Mouse (Mus musculus) testis, adult 2 months (tissue): ENCODE measurements at regions not wholly inside any gene's neighbourhood (a gene's known extent, or its start where the extent isn't known, plus 50 kb on each side); places are given as distances from the start of the nearest gene placed in this dataset.

ENCODE experiments used
- H3K27ac ChIP-seq: fragments of 200-500 bp; 2 replicates; pipeline ENCODE4 v1.5.1; 2012; ENCODE audit warnings: low read depth, low read length; ENCODE audit not compliant: control insufficient read depth, insufficient read depth
- H3K27me3 ChIP-seq: fragments of 200-500 bp; 2 replicates; pipeline ENCODE4 v1.6.1; 2012; ENCODE audit warnings: mild to moderate bottlenecking, low read length, moderate library complexity; ENCODE audit not compliant: control insufficient read depth, insufficient read depth
- H3K36me3 ChIP-seq: fragments of 200-500 bp; 2 replicates; pipeline ENCODE4 v1.6.1; 2012; ENCODE audit warnings: mild to moderate bottlenecking, low read length; ENCODE audit not compliant: control insufficient read depth, insufficient read depth
- H3K4me1 ChIP-seq: fragments of 200-500 bp; 2 replicates; pipeline ENCODE4 v1.6.1; 2012; ENCODE audit warnings: low read length; ENCODE audit not compliant: control insufficient read depth, insufficient read depth
- H3K4me3 ChIP-seq: fragments of 200-500 bp; 2 replicates; pipeline ENCODE4 v1.5.1; 2012; ENCODE audit warnings: low read depth, mild to moderate bottlenecking, low read length, moderate library complexity, mixed read lengths; ENCODE audit not compliant: control insufficient read depth
- CTCF ChIP-seq: fragments of 200-500 bp; IDR thresholded peaks from 2 replicates; pipeline ENCODE4 v1.5.1; 2012; ENCODE audit warnings: low read depth, mild to moderate bottlenecking, inconsistent platforms, low read length, moderate library complexity; ENCODE audit not compliant: control insufficient read depth, insufficient read depth, insufficient replicate concordance
- POLR2A ChIP-seq: fragments of 200-500 bp; IDR thresholded peaks from 2 replicates; pipeline ENCODE4 v1.6.1; 2012; ENCODE audit warnings: low read depth, mild to moderate bottlenecking, inconsistent platforms, low read length, moderate library complexity; ENCODE audit not compliant: control insufficient read depth

DNA sequence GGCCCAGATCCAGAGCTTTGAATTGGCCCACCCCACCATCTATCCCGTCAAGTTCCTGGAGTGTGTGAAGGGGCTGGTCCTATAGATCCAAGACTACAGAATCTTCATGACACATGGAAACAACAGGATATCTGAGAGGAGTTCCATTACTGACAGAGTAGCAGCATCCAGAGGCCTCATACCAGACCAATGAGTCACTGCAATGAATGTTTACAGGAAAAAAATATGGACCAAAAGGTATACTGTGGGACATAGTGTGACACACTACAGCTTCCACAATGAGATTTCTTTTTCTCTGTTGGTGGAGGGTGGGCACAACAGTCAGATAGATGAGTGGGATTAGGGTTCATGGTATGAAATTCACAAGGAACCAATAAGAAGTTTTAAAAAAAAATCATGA, 316.0 kb upstream of the Gm21798 start:
- Histone ChIP-seq H3K4me3 (no peak overlapping the region), H3K36me3 (no peaks in the 10 kb centered on the region), H3K27me3 (no peaks in the 10 kb centered on the region), H3K27ac (no peak overlapping the region), H3K4me1 (no peaks in the 10 kb centered on the region)
- no peak for TF ChIP-seq CTCF
- TF ChIP-seq POLR2A: no peak

DNA sequence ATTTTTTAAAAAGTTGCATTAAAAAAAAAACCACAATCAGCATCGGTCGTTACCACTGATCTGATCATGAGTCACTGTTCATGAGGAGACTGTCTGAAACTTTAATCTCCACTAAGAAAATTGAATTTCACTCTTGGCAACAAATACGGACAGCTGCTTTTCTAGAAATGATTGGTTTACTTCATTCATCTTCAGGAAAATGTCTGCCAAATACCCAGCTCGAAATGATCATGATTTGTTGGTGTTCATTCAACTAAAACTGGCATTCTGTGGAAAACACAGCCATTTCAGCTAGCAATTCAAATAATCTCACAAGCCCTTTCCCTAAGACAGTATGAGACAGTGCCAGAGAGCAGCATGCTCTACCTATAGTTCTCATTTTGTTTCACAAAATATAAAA, 312.7 kb upstream of the Gm21798 start:
- TF ChIP-seq CTCF (no peak), POLR2A (no peak)
- no peaks in the 10 kb centered on the region for H3K4me1 ChIP-seq
- no peaks in the 10 kb centered on the region for H3K27me3 ChIP-seq
- no peaks in the 10 kb centered on the region for H3K36me3 ChIP-seq
- no peak overlapping the region for H3K27ac ChIP-seq
- H3K4me3 ChIP-seq: no peak overlapping the region

DNA sequence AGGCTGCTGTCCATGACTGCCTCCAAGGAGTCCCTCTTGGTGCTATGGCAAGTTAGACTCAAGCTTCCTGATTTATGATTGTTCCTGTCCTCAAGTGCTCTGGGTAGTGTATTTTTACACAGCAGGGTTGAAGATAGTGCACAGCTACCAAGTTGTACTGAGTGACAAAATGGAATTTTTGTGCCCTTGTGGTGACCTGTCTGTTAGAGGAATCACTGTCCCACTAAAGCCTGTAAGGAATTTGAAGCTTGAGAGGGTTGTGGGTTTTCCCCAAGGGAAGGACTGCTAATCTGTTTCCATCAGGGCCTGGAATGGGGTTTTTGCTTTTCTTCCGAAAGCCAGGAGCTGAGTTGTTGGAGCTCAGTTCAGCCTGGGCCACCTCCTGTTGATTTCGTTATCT, 306.8 kb upstream of the Gm21798 start:
- H3K36me3 ChIP-seq: no peaks in the 10 kb centered on the region
- TF ChIP-seq CTCF (no peak), POLR2A (no peak)
- no peak overlapping the region for H3K27ac ChIP-seq
- no peak overlapping the region for H3K4me3 ChIP-seq
- no peaks in the 10 kb centered on the region for H3K4me1 ChIP-seq
- H3K27me3 ChIP-seq: no peaks in the 10 kb centered on the region

DNA sequence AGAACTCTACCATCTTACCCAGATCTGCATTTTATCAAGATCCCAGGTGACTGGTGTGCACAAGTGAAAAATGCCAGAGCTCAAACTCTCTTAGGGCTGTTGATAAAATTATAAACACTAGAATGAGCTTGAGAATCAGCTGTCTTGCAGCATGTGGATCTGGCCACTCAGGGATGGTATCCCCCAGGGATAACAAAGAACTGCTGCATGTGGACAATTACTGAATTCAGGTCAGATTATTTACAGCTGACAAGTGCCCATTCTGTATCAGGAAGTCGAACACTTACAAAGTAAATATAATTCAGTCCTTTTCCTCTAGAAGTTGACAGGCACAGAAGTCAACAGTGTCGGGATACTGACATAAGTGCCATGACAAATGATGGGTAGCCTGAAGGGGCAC, 306.3 kb upstream of the Gm21798 start:
- Histone ChIP-seq H3K27me3 (no peaks in the 10 kb centered on the region), H3K27ac (no peak overlapping the region), H3K4me1 (no peaks in the 10 kb centered on the region), H3K36me3 (no peaks in the 10 kb centered on the region), H3K4me3 (no peak overlapping the region)
- TF ChIP-seq POLR2A (no peak), CTCF (no peak)

DNA sequence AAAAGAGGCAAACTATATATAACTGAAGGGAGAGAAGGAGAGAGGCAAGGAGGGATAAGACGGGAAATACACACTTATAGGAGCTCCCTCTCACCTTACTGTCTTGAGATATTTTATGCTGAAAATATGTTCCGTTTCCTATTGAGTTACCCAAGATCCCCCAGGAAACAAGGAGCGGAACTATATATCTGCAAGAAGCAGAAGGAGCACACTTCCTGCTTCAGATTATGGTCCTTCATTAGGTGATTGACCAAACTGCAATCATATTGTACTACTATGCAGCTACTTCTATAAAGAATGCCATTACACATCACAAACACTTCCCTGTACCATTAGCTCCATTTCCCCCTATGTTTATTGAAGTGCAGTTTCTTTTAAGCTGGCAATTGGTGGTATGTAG, 304.9 kb upstream of the Gm21798 start:
- Histone ChIP-seq H3K27me3 (no peaks in the 10 kb centered on the region), H3K36me3 (no peaks in the 10 kb centered on the region), H3K4me3 (no peak overlapping the region), H3K4me1 (no peaks in the 10 kb centered on the region), H3K27ac (no peak overlapping the region)
- TF ChIP-seq CTCF (no peak), POLR2A (no peak)

DNA sequence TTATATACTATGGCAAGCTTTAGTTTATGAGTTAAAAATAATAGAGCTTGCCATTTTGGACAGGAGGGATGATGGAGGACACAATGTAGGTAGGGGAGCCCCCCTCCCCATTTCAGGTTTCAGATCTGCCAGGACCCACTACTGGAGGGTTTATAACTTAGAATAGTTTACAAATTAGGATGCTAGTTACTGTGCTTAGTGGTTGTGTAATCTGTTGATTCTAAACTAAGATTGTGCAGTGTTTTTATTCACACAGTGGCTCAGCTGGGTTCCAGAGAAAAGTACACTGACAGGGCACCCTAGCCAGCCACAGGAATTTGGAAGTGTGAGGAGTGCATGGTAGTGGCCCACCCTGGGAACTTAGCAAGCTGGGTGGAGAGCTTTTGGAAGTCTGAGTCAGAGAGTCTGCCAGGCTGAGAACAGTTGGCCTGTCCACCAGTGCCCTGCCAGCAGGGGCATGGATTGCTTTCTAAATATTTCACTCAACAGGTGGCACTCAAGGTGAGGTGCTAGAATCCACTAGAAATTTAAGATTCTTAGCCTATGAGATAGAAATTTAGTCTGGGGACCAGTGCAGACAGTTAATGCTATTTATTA, 303.9 kb upstream of the Gm21798 start:
- no peaks in the 10 kb centered on the region for H3K36me3 ChIP-seq
- no peak overlapping the region for H3K27ac ChIP-seq
- no peaks in the 10 kb centered on the region for H3K27me3 ChIP-seq
- no peak overlapping the region for H3K4me3 ChIP-seq
- TF ChIP-seq POLR2A (no peak), CTCF (no peak)
- H3K4me1 ChIP-seq: no peaks in the 10 kb centered on the region

DNA sequence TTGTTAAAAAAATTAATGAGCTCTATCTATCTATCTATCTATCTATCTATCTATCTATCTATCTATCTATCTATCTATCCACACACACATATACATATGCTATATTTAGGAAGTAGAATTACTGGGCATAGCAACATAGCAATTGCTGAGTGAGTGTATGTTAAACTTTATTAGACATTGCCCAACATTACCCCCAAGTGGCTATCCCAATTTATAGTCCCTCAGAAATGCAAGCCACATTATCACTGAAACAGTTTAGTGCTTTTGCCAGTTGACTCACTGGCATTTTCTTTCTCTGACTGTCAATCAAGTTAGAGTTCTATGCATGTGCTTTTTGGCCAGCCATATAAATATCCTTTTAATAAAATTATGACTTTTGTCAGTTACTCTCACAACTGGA, 302.3 kb upstream of the Gm21798 start:
- no peaks in the 10 kb centered on the region for H3K4me1 ChIP-seq
- H3K27me3 ChIP-seq: no peaks in the 10 kb centered on the region
- no peak overlapping the region for H3K4me3 ChIP-seq
- no peak for TF ChIP-seq CTCF
- no peak for TF ChIP-seq POLR2A
- H3K27ac ChIP-seq: no peak overlapping the region
- no peaks in the 10 kb centered on the region for H3K36me3 ChIP-seq

DNA sequence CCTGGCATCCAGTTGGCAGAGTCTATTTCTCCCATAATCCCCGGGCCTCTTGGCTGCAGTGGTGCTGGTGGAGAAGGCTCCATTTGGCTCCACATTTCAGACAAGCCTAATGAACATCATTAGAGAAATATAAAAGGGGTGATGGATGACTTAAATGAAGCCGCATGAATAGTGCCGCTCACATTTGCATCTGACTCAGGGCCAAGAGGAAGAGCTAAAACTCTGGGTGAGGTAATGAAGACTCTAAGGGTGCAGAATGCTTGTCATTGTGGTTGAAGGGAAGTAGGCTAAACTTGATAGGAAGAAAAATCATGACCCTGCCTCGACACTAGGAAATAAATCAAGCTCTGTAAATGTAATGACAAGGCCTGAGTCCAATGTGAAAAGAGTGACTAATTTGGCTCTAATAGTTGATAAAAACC, 298.3 kb upstream of the Gm21798 start:
- TF ChIP-seq POLR2A (no peak), CTCF (no peak)
- no peak overlapping the region for H3K27ac ChIP-seq
- no peak overlapping the region for H3K4me3 ChIP-seq
- H3K4me1 ChIP-seq: no peaks in the 10 kb centered on the region
- H3K36me3 ChIP-seq: no peaks in the 10 kb centered on the region
- no peaks in the 10 kb centered on the region for H3K27me3 ChIP-seq
